Mouse (Mus musculus): ENCODE measurements around the gene Prr19.

- TF ChIP-seq CTCF (IDR thresholded peaks at IDR 0.05; ENCODE audit: low read depth, low read length), result no peak
- TF ChIP-seq POLR2A (IDR thresholded peaks at IDR 0.05; ENCODE audit: extremely low read depth, insufficient read depth, low read length), result no peak
These were observed 34.8 kb upstream of the Prr19 start for GRCm38 (mm10) chr7:25266180-25266962.
